Mouse (Mus musculus) liver, postnatal 0 days (tissue): ENCODE results near the gene Rabgap1l. TPM values are rescaled to one million over a fixed set of nuclear protein-coding genes. Genes with fewer than 3 reads are reported as not detected.

Experiments
- ATAC-seq: fragments of 200-750 bp; cut with Nextera tagmentation; 2 replicates; pipeline ENCODE4 v1.8.0; 2017; ENCODE audit warnings: mild to moderate bottlenecking, moderate library complexity
- DNase-seq: peaks from one replicate; pipeline ENCODE4 v3.0.0-alpha.2; 2016
- H3K27ac ChIP-seq: fragments of 300-500 bp; sonication (generic); 2 replicates; pipeline ENCODE4 v1.5.1; 2014; ENCODE audit warnings: antibody characterized with exemption, moderate library complexity, mild to moderate bottlenecking, low read depth
- H3K27me3 ChIP-seq: fragments of 300-500 bp; sonication (generic); 2 replicates; pipeline ENCODE4 v1.6.1; 2014; ENCODE audit warnings: low read length, control low read depth, mixed read lengths; ENCODE audit not compliant: insufficient read depth
- H3K36me3 ChIP-seq: fragments of 300-500 bp; sonication (generic); replicated peaks from 2 replicates; pipeline ENCODE4 v1.6.1; 2014; ENCODE audit warnings: mild to moderate bottlenecking, control low read depth, low read length, moderate library complexity, mixed read lengths; ENCODE audit not compliant: insufficient read depth
- H3K4me1 ChIP-seq: fragments of 300-500 bp; sonication (generic); 2 replicates; pipeline ENCODE4 v1.6.1; 2014; ENCODE audit warnings: antibody characterized with exemption, mild to moderate bottlenecking, control low read depth; ENCODE audit not compliant: insufficient read depth
- H3K4me2 ChIP-seq: fragments of 300-500 bp; sonication (generic); 2 replicates; pipeline ENCODE4 v1.6.1; 2014; ENCODE audit warnings: low read depth, mild to moderate bottlenecking, low read length, moderate library complexity, mixed read lengths
- H3K4me3 ChIP-seq: fragments of 300-500 bp; sonication (generic); 2 replicates; pipeline ENCODE4 v1.5.1; 2014; ENCODE audit warnings: low read depth, low read length
- H3K9ac ChIP-seq: fragments of 300-500 bp; sonication (generic); replicated peaks from 2 replicates; pipeline ENCODE4 v1.6.1; 2014; ENCODE audit warnings: mild to moderate bottlenecking, moderate library complexity
- H3K9me3 ChIP-seq: fragments of 300-500 bp; sonication (generic); 2 replicates; pipeline ENCODE4 v1.6.1; 2016; ENCODE audit warnings: mild to moderate bottlenecking, control low read depth, low read length, mixed read lengths
- CTCF ChIP-seq: sonication (generic); IDR thresholded peaks from 2 replicates; pipeline ENCODE4 v1.5.1; 2016; ENCODE audit warnings: antibody characterized with exemption, low read depth
- EP300 ChIP-seq: IDR thresholded peaks from 2 replicates; pipeline ENCODE4 v1.6.1; 2016; ENCODE audit warnings: antibody characterized with exemption, low read depth, mild to moderate bottlenecking
- WGBS: fragments of 180-500 bp; shearing (Covaris S2); extraction: QIAGEN DNeasy Blood & Tissue Kit; methylation state at CpG from one replicate; pipeline ENCODE4 v1.1.7; 2014; ENCODE audit not compliant: insufficient replicate concordance; 5-methylcytosine and 5-hydroxymethylcytosine counted together
- polyA plus RNA-seq: library from polyadenylated mRNA; unstranded; fragments of >200 nt; fragmentation: Nextera tagmentation; extraction: Ambion mirVana; gene quantifications from 2 replicates; pipeline ENCODE4 v1.2.1, GENCODE M21; 2015

Rabgap1l gene
- polyA plus RNA-seq, 1 experiment from 2014 or later, result 21.6 TPM

- 50% methylated on average over 8 of the region's 8 CpGs for WGBS
- no peak overlapping the region for H3K27ac ChIP-seq
- no peak overlapping the region for H3K9ac ChIP-seq
- ATAC-seq, result peak; percentile 55; the same call in 1 of the 2 replicates
- H3K27me3 ChIP-seq, result no peaks in the 10 kb centered on the region
- DNase-seq, result no peak
- no peak overlapping the region for H3K4me2 ChIP-seq
- H3K9me3 ChIP-seq, result no peaks in the 10 kb centered on the region
- H3K36me3 ChIP-seq, result no peaks in the 10 kb centered on the region
- no peak overlapping the region for H3K4me3 ChIP-seq
- no peaks in the 10 kb centered on the region for H3K4me1 ChIP-seq
- TF ChIP-seq EP300 (no peak), CTCF (no peak)
These were observed 37.8 kb upstream of the Rabgap1l start for GRCm38 (mm10) chr1:160830608-160831498.

- 48% methylated on average over 3 of the region's 3 CpGs for WGBS
- Histone ChIP-seq H3K4me2 (no peak overlapping the region), H3K4me3 (no peak overlapping the region), H3K27me3 (no peaks in the 10 kb centered on the region), H3K9ac (no peak overlapping the region), H3K36me3 (no peaks in the 10 kb centered on the region), H3K4me1 (no peaks in the 10 kb centered on the region), H3K27ac (peak overlapping the region; percentile 17; the same call in 1 of the 2 replicates), H3K9me3 (no peaks in the 10 kb centered on the region)
- peak; percentile 87 for TF ChIP-seq EP300
- TF ChIP-seq CTCF, result no peak
- DNase-seq (no peak), ATAC-seq (peak; percentile 88)
These were observed 32.4 kb upstream of the Rabgap1l start for GRCm38 (mm10) chr1:160825441-160825856.

- H3K4me3 ChIP-seq, result no peak overlapping the region
- no peaks in the 10 kb centered on the region for H3K27me3 ChIP-seq
- H3K4me2 ChIP-seq, result no peak overlapping the region
- H3K9me3 ChIP-seq, result no peaks in the 10 kb centered on the region
- TF ChIP-seq CTCF (no peak), EP300 (no peak)
- no peaks in the 10 kb centered on the region for H3K36me3 ChIP-seq
- H3K27ac ChIP-seq, result no peak overlapping the region
- WGBS, result 86% methylated on average over 3 of the region's 3 CpGs
- no peak overlapping the region for H3K9ac ChIP-seq
- ATAC-seq, result no peak
- DNase-seq, result no peak
- no peaks in the 10 kb centered on the region for H3K4me1 ChIP-seq
These were observed 30.6 kb upstream of the Rabgap1l start for GRCm38 (mm10) chr1:160823638-160824037.

- no peak overlapping the region for H3K4me3 ChIP-seq
- H3K9ac ChIP-seq, result no peak overlapping the region
- peaks cover 7% of the 10 kb centered on the region for H3K4me1 ChIP-seq
- TF ChIP-seq CTCF (no peak), EP300 (no peak)
- no peak overlapping the region for H3K4me2 ChIP-seq
- WGBS, result 90% methylated on average over 5 of the region's 5 CpGs
- no peaks in the 10 kb centered on the region for H3K27me3 ChIP-seq
- peaks cover 3% of the 10 kb centered on the region; the same call in 1 of the 2 replicates for H3K9me3 ChIP-seq
- ATAC-seq (no peak), DNase-seq (no peak)
- H3K27ac ChIP-seq, result no peak overlapping the region
- no peaks in the 10 kb centered on the region for H3K36me3 ChIP-seq
These were observed 21.2 kb upstream of the Rabgap1l start for GRCm38 (mm10) chr1:160814198-160814597.

- H3K36me3 ChIP-seq, result no peaks in the 10 kb centered on the region
- TF ChIP-seq EP300 (no peak; the same call in 1 of the 2 replicates), CTCF (no peak)
- H3K4me1 ChIP-seq, result peaks cover 7% of the 10 kb centered on the region
- H3K9me3 ChIP-seq, result peaks cover 3% of the 10 kb centered on the region; the same call in 1 of the 2 replicates
- no peak overlapping the region for H3K4me3 ChIP-seq
- no peaks in the 10 kb centered on the region for H3K27me3 ChIP-seq
- no peak overlapping the region for H3K9ac ChIP-seq
- no peak for DNase-seq
- H3K27ac ChIP-seq, result peak overlapping the region; percentile 1; the same call in 1 of the 2 replicates
- no peak for ATAC-seq
- H3K4me2 ChIP-seq, result no peak overlapping the region
These were observed 19.4 kb upstream of the Rabgap1l start for GRCm38 (mm10) chr1:160812428-160812827.

- WGBS, result 41% methylated on average over 1 of the region's 1 CpGs
- DNase-seq (no peak), ATAC-seq (no peak)
- H3K27ac ChIP-seq, result no peak overlapping the region
- H3K9ac ChIP-seq, result no peak overlapping the region
- no peak overlapping the region for H3K4me3 ChIP-seq
- peaks cover 3% of the 10 kb centered on the region; the same call in 1 of the 2 replicates for H3K9me3 ChIP-seq
- peak; percentile 7; the same call in 1 of the 2 replicates for TF ChIP-seq EP300
- no peak for TF ChIP-seq CTCF
- H3K27me3 ChIP-seq, result no peaks in the 10 kb centered on the region
- H3K4me1 ChIP-seq, result peaks cover 7% of the 10 kb centered on the region
- H3K36me3 ChIP-seq, result no peaks in the 10 kb centered on the region
- no peak overlapping the region for H3K4me2 ChIP-seq
These were observed 18.9 kb upstream of the Rabgap1l start for GRCm38 (mm10) chr1:160811930-160812329.
